24 mouse cellular contexts compared by ENCODE assay signal in the genomic region with DNA sequence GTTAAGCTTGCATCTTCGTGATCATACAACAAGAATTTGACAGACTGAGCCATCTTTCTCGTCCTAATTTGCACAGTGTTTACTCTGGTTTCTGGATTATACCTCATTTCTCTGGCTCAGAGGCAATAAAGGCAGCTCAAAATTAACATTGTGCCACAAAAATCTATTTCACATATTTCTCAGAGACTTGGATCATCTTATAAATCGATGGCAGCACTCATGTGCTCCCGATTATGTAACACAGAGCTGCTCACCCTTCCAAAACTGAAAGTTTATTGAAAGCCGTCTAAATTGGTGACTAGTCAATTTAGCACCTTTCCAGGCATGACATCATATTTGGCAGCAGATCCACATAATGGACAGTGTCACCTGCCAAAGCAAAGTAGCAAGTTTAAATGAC.
DNase-seq lines count a peak whose midpoint lies in the region; ATAC-seq and TF ChIP-seq lines count a peak whose summit lies in the region.
"Had no signal": no experiment of that assay in that cellular context is flagged by ENCODE, and none has a peak within 500 bp of the region (broad histone marks: within the 10 kb centered on the region; RNA-seq: fewer than 3 reads in every experiment).

No protein-coding gene starts in this region.

- H3K27ac ChIP-seq in forebrain, embryonic 15.5 days (replicated peaks): peak overlapping the region; percentile 63
- no peak overlapping the region for H3K27ac ChIP-seq in forebrain, postnatal 0 days (ENCODE audit: low read depth, low read length)
- H3K27ac ChIP-seq: gastrocnemius, adult 2 months; heart, embryonic 13.5 days; limb, embryonic 10.5 days; liver, embryonic 12.5 days; stomach, embryonic 15.5 days had no signal

- no peak for TF ChIP-seq CTCF in forebrain, postnatal 0 days (IDR thresholded peaks at IDR 0.05; ENCODE audit: low read depth)

- peak; percentile 35; the same call in 1 of the 2 replicates for ATAC-seq in forebrain, embryonic 15.5 days (replicated peaks)
- no peak for ATAC-seq in forebrain, postnatal 0 days
- ATAC-seq: hindbrain, embryonic 16.5 days; intestine, postnatal 0 days; liver, embryonic 12.5 days had no signal

- no peak overlapping the region for H3K4me3 ChIP-seq in forebrain, embryonic 15.5 days
- no peak overlapping the region for H3K4me3 ChIP-seq in forebrain, postnatal 0 days (ENCODE audit: low read depth, low read length)
- H3K4me3 ChIP-seq: gastrocnemius, adult 2 months; heart, embryonic 13.5 days; limb, embryonic 10.5 days; liver, embryonic 12.5 days; megakaryocyte, embryonic 14.5 days; stomach, embryonic 15.5 days had no signal

- no peak overlapping the region for H3K9ac ChIP-seq in forebrain, embryonic 15.5 days (replicated peaks)
- no peak overlapping the region for H3K9ac ChIP-seq in forebrain, postnatal 0 days
- H3K9ac ChIP-seq: heart, embryonic 13.5 days; liver, embryonic 12.5 days; stomach, embryonic 15.5 days had no signal

- 38% methylated on average over 5 of the region's 5 CpGs for WGBS in forebrain, embryonic 15.5 days
- WGBS in forebrain, postnatal 0 days: 39% methylated on average over 5 of the region's 5 CpGs

- H3K27me3 ChIP-seq in forebrain, embryonic 15.5 days: no peaks in the 10 kb centered on the region
- H3K27me3 ChIP-seq in forebrain, postnatal 0 days (ENCODE audit: insufficient read depth, low read length): no peaks in the 10 kb centered on the region
- H3K27me3 ChIP-seq: heart, embryonic 13.5 days; liver, embryonic 12.5 days; megakaryocyte, embryonic 14.5 days; stomach, embryonic 15.5 days had no signal

- DNase-seq in forebrain, postnatal 0 days: no peak
- DNase-seq in kidney, adult 8-10 months: peak; percentile 1 to 18
- no peak for DNase-seq in kidney, postnatal 10 days
- peak; percentile 9 for DNase-seq in cerebellum, adult 8-10 months
- DNase-seq in adrenal gland, postnatal 36 days: no peak
- no peak for DNase-seq in ovary, adult 18-20 months (ENCODE audit: low spot score)
- DNase-seq: B cell, adult 2 months; embryo, embryonic 11 days; gastrocnemius, adult 2 months; heart, postnatal 36 days; kidney, postnatal 25 days; layer of hippocampus, adult 9-11 months; lung, adult 2 months; right cerebral cortex, postnatal 25 days; thymus, adult 18-20 months; thymus, postnatal 4 days had no signal

- peaks cover 10% of the 10 kb centered on the region for H3K4me1 ChIP-seq in forebrain, embryonic 15.5 days
- H3K4me1 ChIP-seq in forebrain, postnatal 0 days (ENCODE audit: insufficient read depth): no peaks in the 10 kb centered on the region
- H3K4me1 ChIP-seq: heart, embryonic 13.5 days; limb, embryonic 10.5 days; liver, embryonic 12.5 days; megakaryocyte, embryonic 14.5 days; stomach, embryonic 15.5 days had no signal

- H3K36me3 ChIP-seq in forebrain, embryonic 15.5 days: no peaks in the 10 kb centered on the region
- no peaks in the 10 kb centered on the region for H3K36me3 ChIP-seq in forebrain, postnatal 0 days (ENCODE audit: insufficient read depth)
- H3K36me3 ChIP-seq: heart, embryonic 13.5 days; limb, embryonic 10.5 days; liver, embryonic 12.5 days; stomach, embryonic 15.5 days had no signal

- no peak overlapping the region for H3K4me2 ChIP-seq in forebrain, embryonic 15.5 days (replicated peaks)
- no peak overlapping the region for H3K4me2 ChIP-seq in forebrain, postnatal 0 days (ENCODE audit: low read depth)
- H3K4me2 ChIP-seq: heart, embryonic 13.5 days; liver, embryonic 12.5 days; stomach, embryonic 15.5 days had no signal

- H3K9me3 ChIP-seq in forebrain, embryonic 15.5 days: no peaks in the 10 kb centered on the region
- no peaks in the 10 kb centered on the region for H3K9me3 ChIP-seq in forebrain, postnatal 0 days (ENCODE audit: low read length)
- H3K9me3 ChIP-seq: heart, embryonic 13.5 days; limb, embryonic 10.5 days; liver, embryonic 12.5 days; megakaryocyte, embryonic 14.5 days; stomach, embryonic 15.5 days had no signal

Comparison
In these comparisons a context has a peak if more than half of its experiments do, and no peak if none do; other contexts are left out.
1. DNase-seq: peak in kidney, adult 8-10 months (2 of 2) and cerebellum, adult 8-10 months (single experiment); none in forebrain, postnatal 0 days (single experiment), kidney, postnatal 10 days (single experiment), adrenal gland, postnatal 36 days (0 of 2) and ovary, adult 18-20 months (single experiment).